Mouse (Mus musculus) large intestine, adult 2 months (tissue): Measurements from ENCODE around the gene Dmbt1. TPM values are rescaled to one million over a fixed set of nuclear protein-coding genes. Genes with fewer than 3 reads are reported as not detected.
"Not testable (repeated sequence)": the region's sequence is repeated elsewhere in the genome, so short reads cannot be mapped to it uniquely, and the experiment has no call there.

Experiments
- DNase-seq: peaks from one replicate; pipeline ENCODE4 v3.0.0-alpha.2; 2012; ENCODE audit warnings: low read depth, low spot score
- WGBS: fragments of 180-500 bp; shearing (Covaris S2); methylation state at CpG from one replicate; pipeline ENCODE4 v1.1.7; 2018; 5-methylcytosine and 5-hydroxymethylcytosine counted together
- polyA plus RNA-seq: library from polyadenylated mRNA; depleted of rRNA; stranded (reverse); fragments of >200 nt; gene quantifications from 2 replicates; pipeline ENCODE4 v1.2.3, GENCODE M21; 2012

Dmbt1 gene
- polyA plus RNA-seq, 1 experiment, result 934 TPM

DNA sequence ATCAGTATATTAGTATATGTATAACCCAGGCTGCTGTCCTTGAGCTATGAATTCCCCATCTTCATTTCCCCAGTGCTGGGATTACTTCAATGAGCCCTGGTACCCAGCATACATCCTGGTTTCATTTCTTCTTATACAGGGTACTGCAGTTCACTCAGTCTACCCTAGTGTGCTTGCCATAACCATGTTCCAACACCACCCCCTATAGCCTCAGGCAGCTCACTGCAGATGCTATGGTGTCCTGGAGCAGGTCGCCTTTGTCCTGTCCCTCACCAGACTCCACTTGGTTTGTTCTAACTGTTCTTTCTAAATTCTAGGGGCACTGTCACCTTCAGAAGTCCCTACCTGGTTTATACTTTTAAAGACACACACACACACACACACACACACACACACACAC lies 10.8 kb downstream of the Dmbt1 start:
- 67% methylated on average over 1 of the region's 1 CpGs for WGBS
- DNase-seq, result no peak

DNA sequence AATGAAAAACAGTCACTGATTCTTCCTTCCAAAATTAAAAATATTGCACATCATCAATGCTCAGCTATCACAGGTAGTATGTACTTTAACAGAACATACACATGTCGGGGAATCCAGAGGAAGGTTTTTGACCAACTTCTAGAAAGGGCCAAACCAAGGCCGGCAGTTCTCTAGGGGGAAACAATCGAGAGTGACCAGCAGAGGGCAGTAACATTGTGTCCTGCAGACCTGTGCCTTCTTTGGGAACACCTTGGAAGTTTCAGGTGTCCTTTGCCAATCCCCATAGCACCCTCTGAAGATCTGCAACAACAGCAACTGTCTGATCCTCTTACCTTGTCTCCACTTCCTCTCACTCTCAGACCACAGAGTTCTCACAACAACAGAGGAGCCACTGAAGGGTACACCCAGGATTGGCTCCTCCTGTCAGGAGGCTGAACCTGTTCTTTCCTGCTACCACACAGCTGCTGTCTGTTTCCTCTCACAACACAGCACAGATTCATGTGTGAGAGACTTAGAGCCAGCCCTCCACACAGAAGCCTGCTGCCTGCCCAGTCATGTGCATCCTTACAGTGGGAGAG lies 13.5 kb downstream of the Dmbt1 start:
- not testable (repeated sequence) for DNase-seq

DNA sequence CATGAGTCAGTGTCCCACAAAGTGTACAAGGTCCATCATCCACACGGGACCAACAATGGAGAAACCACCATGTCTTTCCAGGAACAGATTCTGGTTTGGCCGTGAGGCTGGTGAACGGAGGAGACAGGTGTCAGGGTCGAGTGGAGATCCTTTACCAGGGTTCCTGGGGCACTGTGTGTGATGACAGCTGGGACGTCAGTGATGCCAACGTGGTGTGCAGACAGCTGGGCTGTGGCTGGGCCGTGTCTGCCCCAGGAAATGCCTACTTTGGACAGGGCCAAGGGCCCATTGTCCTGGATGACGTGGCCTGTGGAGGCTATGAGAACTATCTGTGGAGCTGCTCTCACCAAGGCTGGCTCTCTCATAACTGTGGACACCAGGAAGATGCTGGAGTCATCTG lies 18.0 kb downstream of the Dmbt1 start:
- not testable (repeated sequence) for DNase-seq
- WGBS, result 60% methylated on average over 8 of the region's 8 CpGs

More for the DNA sequence above, 13.5 kb downstream of the Dmbt1 start:
- whole genome bisulfite sequencing, result 27% methylated on average over 3 of the region's 3 CpGs

DNA sequence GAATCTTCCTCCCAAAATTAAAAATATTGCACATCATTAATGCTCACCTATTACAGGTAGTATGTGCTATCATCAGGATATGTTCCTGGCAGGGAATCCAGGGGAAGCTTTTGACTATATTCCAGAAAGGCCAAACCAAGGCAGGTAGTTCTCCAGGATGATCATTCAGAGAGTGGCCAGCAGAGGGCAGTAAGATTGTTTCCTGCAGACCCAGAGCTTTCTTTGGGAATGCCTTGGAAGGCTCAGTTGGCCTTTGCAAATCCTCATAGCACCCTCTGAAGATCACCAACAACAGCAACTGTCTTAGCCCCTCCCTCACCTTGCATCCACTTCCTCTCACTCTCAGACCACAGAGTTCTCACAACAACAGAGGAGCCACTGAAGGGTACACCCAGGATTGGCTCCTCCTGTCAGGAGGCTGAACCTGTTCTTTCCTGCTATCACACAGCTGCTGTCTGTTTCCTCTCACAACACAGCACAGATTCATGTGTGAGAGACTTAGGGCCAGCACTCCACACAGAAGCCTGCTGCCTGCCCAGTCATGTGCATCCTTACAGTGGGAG lies 23.0 kb downstream of the Dmbt1 start:
- DNase-seq, result no peak

DNA sequence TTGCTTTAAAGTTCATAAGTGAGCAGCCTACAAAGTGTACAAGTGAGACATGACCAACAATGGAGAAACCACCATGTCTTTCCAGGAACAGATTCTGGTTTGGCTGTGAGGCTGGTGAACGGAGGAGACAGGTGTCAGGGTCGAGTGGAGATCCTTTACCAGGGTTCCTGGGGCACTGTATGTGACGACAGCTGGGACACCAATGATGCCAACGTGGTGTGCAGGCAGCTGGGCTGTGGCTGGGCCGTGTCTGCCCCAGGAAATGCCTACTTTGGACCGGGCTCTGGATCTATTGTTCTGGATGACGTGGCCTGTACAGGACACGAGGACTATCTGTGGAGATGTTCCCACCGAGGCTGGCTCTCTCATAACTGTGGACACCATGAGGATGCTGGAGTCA lies 26.1 kb downstream of the Dmbt1 start:
- not testable (repeated sequence) for DNase-seq
- WGBS, result 70% methylated on average over 9 of the region's 9 CpGs

DNA sequence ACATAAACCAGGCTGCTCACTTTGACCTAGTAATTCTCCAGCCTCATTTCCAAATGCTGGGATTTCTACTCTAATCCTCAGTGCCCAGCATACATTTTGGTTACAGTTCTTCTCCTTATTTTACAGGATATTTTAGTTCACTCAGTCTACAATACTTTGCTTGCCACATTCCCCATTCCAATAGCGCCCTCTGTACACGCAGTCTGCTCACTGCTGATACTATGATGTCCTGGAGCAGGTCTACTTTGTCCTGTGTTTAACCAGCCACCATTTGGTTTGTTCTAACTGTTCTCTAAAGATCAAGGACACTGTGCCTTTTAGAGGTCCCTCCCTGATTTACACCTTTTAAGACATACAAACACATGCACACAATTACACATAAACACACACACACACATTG lies 28.0 kb downstream of the Dmbt1 start:
- WGBS, result 65% methylated on average over 2 of the region's 2 CpGs
- DNase-seq, result not testable (repeated sequence)

DNA sequence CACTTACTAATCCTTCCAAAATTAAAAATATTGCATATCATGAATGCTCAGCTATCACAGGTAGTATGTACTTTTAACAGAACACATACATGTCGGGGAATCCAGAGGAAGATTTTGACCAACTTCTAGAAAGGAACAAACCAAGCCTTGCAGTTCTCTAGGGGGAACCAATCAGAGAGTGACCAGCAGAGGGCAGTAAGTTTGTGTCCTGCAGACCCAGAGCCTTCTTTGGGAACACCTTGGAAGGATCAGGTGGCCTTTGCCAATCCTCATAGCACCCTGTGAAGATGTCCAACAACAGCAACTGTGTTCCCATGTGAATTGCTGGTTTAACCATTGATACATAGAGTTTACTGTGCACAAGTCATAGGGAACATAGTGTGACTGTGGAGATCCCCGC lies 30.7 kb downstream of the Dmbt1 start:
- DNase-seq, result no peak
- WGBS, result 90% methylated on average over 2 of the region's 2 CpGs

DNA sequence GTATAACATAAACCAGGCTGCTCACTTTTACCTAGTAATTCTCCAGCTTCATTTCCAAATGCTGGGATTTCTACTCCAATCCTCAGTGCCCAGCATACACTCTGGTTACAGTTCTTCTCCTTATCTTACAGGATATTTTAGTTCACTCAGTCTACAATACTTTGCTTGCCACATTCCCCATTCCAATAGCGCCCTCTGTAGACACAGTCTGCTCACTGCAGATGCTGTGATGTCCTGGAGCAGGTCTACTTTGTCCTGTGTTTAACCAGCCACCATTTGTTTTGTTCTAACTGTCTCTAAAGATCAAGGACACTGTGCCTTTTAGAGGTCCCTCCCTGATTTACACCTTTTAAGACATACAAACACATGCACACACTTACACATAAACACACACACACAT lies 36.3 kb downstream of the Dmbt1 start:
- DNase-seq, result not testable (repeated sequence)
- 0% methylated on average over 1 of the region's 1 CpGs for WGBS

DNA sequence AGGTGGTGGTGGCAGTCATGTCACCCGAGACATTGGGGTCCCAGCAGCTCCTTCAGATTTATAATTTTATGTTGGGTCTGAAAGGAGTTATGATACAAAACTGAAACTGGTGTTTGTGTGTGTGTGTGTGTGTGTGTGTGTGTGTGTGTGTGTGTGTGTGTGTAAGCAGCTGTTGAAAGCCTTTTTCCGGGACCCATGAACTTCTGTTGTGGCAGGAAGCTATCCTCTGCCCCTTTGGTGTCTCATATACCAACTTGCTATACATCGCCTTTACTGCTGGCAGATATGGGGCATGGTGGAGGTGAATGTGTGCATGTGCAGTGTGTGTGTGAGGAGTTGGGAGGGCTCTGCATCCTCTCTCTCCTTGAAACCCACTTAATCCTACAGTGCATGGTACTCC lies 41.6 kb downstream of the Dmbt1 start:
- DNase-seq, result not testable (repeated sequence)
- WGBS, result 92% methylated on average over 3 of the region's 3 CpGs

DNA sequence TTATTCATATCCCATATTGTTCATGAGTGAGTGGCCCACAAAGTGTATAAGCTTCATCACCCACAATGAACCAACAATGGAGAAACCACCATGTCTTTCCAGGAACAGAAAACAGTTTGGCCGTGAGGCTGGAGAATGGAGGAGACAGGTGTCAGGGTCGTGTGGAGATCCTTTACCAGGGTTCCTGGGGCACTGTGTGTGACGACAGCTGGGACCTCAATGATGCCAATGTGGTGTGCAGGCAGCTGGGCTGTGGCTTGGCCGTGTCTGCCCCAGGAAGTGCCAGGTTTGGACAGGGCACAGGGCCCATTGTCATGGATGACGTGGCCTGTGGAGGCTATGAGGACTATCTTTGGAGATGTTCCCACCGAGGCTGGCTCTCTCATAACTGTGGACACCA lies 42.2 kb downstream of the Dmbt1 start:
- 67% methylated on average over 6 of the region's 6 CpGs for WGBS
- not testable (repeated sequence) for DNase-seq

DNA sequence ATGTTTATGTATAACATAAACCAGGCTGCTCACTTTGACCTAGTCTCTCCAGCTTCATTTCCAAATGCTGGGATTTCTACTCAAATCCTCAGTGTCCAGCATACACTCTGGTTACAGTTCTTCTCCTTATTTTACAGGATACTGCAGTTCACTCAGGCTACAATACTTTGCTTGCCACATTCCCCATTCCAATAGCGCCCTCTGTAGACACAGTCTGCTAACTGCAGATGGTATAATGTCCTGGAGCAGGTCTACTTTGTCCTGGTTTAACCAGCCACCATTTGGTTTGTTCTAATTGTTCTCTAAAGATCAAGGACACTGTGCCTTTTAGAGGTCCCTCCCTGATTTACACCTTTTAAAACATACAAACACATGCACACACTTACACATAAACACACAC lies 44.1 kb downstream of the Dmbt1 start:
- 14% methylated on average over 1 of the region's 1 CpGs for WGBS
- no peak for DNase-seq

DNA sequence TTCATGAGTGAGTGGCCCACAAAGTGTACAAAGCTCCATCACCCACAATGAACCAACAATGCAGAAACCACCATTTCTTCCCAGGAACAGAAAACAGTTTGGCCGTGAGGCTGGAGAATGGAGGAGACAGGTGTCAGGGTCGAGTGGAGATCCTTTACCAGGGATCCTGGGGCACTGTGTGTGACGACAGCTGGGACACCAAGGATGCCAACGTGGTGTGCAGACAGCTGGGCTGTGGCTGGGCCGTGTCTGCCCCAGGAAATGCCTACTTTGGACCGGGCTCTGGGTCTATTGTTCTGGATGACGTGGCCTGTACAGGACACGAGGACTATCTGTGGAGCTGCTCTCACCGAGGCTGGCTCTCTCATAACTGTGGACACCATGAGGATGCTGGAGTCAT lies 50.5 kb downstream of the Dmbt1 start:
- WGBS, result 82% methylated on average over 9 of the region's 9 CpGs
- DNase-seq, result not testable (repeated sequence)

DNA sequence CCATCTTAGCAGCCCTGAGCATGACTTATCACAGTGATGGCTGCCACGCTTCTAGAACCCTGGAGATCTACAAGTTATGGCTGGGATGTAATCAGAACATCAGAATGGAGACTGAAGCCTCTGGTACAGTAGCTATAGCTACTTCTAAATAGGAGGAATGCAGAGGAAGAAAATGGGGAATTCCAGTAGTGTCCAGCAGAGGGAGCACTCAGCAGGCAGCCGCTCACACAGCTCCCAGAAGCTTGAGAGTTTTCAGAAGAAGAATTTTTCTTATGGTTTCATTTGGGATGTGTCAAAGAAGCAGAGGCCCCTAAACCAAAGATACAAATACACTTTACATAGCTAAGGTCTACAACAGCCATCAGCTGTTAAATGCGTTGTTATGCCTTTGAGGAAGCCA lies 80.6 kb downstream of the Dmbt1 start:
- WGBS, result 57% methylated on average over 3 of the region's 3 CpGs
- no peak for DNase-seq

DNA sequence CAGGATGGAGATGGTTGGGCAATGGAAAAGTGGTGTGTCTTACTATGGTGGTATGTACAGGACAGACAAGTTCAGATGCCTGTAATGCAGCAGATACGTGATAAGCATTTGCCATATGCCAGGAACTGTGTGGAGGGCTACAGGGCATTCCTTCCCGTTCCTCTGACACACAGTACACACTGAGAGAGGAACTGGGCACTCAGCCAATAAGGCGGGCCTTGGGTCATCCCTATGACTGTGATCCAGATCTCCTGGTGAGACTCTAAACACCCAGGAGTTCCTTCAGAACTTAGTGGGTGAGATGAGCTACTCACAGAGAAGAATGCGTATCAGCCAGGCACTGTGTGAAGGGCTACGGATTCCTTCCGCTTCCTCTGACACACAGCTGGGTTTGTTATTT lies 81.8 kb downstream of the Dmbt1 start:
- no peak for DNase-seq
- 48% methylated on average over 6 of the region's 6 CpGs for WGBS

DNA sequence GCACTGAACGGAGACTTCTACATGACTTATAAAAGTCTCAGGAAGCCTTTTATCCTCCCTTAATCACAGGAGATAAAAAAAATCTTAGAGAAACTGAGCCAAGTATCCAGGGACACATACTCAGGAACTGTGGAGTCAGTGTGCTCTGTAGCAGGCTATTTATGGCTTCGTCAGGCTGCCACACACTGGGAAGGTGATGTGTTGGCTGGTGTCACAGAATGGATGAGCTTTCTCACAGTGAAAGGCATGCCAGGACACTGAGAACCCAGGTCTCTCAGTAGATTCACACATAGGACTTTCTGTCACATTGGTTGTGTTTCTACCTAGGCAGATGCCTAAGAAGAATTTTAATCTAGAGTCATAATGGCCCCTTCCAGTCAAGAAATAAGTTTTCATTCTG lies 82.6 kb downstream of the Dmbt1 start:
- WGBS, result 62% methylated on average over 2 of the region's 2 CpGs
- DNase-seq, result no peak

DNA sequence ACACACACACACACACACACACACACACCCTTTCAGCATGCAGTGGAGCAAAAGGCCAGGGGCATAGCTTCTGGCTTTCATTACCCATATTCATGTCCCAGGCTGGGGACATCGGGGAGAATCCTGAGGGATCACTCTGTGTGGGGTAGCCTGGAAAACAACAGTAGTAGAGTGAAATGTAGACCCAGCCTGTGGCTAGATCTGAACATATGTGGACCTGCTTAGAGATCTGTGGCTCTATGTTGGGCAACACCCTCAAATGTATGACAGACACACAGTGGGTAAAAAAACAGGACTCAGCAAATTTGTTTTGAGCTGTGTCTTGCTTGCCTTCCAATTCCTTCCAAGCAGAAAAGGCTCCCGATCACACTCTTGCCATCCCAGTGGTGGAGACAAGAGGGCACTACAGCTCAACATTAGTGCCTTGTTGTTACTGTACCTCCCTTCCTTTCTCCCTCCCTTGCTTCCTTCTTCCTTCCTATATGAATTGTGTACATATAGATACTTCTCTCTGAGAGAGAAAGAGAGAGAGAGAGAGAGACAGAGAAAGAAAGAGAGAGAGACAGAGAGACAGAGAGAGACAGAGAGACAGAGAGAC lies 90.5 kb downstream of the Dmbt1 start:
- WGBS, result 82% methylated on average over 2 of the region's 2 CpGs
- no peak for DNase-seq

DNA sequence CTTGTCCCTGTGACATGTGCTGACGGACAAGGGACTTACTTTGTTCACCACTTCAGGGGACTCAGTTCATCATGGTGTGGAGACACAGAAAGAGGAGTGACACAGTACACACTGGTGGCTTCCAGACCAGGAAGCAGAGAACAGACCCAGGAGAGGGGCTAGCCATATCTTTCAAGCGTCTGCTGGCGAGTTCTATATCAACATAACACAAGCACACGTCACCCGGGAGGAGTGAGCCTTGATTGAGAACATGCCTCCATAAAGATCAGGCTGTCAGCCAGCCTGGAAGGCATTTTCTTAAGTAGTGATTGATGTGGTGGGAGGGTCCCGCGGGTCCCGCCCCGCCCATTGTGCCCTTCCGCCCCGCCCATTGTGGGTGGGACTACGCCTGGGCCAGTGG lies 98.2 kb downstream of the Dmbt1 start:
- 50% methylated on average over 12 of the region's 12 CpGs for WGBS

DNA sequence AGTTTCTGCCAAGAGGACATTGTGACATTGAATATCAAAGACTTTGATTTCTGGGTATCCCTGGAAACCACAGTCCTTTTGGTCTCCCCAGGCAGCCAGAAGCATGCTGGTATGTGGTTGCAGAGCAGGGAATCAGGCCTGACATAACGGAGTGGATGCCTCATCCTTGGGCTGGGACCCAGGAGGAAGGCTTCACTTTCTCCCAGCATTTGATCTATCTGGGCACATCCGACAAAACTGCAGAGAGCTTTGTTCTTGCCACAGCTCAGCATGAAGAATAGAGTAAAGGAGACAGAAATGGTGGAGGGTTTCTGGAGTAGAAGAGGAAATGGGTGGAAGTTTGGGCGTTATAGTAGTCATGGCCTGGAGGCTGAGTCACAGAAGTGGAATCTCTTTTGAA lies 101.3 kb downstream of the Dmbt1 start:
- 75% methylated on average over 3 of the region's 3 CpGs for WGBS
- DNase-seq, result no peak

More for the DNA sequence above, 98.2 kb downstream of the Dmbt1 start:
- no peak for DNase-seq

DNA sequence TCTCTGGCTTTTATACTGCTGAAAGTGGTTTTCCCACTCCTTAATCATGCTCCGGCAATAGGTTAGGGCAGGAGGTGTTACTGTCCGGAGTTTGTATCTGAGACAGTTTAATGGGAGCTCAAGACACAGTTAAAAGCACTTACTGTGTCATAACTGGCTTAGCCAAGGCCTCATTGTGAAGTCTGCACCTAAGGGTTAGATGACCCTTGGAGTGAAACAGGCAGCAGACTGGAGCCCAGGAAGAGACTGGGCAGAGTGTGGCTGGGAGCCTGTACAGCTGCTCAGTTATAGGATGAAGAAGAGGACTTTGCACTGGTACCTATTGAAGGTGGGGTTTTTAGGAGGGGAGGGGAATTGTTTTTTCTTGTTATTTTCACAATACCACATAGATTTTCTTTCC lies 114.4 kb downstream of the Dmbt1 start, which contains the start of gene 4933402N03Rik:
4933402N03Rik (minus strand) TSS at position 101 of the 400 bp plus-strand sequence.
- no peak for DNase-seq
- WGBS, result 72% methylated on average over 2 of the region's 2 CpGs

DNA sequence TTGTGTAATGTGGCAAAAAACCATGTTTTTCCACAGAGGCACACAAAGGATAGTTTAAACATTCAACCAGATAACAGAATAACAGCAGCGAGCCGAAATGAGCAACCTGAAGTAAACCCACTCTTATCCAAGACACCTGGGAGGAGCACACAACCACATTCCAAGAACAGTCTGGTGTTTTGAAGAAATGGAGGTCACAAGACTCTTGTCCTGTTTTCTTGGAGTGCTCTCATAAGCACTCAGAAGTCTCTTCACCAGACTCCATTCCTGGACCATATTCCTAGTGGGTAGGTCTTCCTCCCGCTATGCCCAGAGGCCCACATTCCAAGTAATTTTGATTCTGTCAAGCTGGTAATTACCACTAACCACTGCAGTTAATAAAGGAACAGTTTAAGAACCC lies 118.3 kb downstream of the Dmbt1 start:
- 74% methylated on average over 3 of the region's 3 CpGs for WGBS
- DNase-seq, result no peak

DNA sequence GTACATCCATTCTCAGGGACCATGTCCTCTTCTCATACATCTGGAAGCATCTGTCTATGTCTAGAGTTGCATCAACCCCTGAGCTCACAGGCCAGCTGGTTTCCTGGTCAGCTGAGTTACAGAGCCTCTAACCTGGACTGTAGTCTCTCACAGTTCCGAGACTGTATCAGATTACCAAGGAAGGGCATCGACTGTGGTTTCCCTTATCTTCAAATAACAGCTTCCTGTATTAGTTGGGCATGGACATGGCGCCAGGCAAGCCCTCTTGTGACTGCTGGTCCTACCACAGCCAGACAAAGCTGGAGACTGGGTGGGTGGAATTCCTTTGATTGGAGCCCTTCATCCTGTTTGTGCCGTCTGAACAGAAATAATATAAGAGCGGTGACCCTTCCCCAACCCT lies 121.2 kb downstream of the Dmbt1 start:
- WGBS, result 76% methylated on average over 5 of the region's 5 CpGs
- DNase-seq, result no peak
